Mouse (Mus musculus): ENCODE measurements at regions not wholly inside any gene's neighbourhood (a gene's known extent, or its start where the extent isn't known, plus 50 kb on each side); places are given as distances from the start of the nearest gene placed in this dataset.
A peak's percentile ranks its signal among the peaks of the same experiment; 100 is the strongest.

GRCm38 (mm10) chr16:71489415-71489814 is 818.7 kb upstream of the Robo1 start:
- Histone ChIP-seq H3K27ac (no peak overlapping the region), H3K9ac (no peak overlapping the region), H3K36me3 (no peaks in the 10 kb centered on the region), H3K4me2 (replicated peaks) (no peak overlapping the region), H3K4me3 (no peak overlapping the region), H3K27me3 (replicated peaks) (no peaks in the 10 kb centered on the region), H3K9me3 (no peaks in the 10 kb centered on the region), H3K4me1 (no peaks in the 10 kb centered on the region)
- no peak for ATAC-seq (ENCODE audit: low FRiP score, low read depth)
- 89% methylated on average over 3 of the region's 3 CpGs for WGBS

GRCm38 (mm10) chr16:71496478-71497198 is 811.5 kb upstream of the Robo1 start:
- peak; percentile 41; the same call in 1 of the 2 replicates for ATAC-seq (ENCODE audit: low FRiP score, low read depth)
- H3K9me3 ChIP-seq, result no peaks in the 10 kb centered on the region
- H3K36me3 ChIP-seq, result no peaks in the 10 kb centered on the region
- H3K9ac ChIP-seq, result no peak overlapping the region
- no peaks in the 10 kb centered on the region for H3K27me3 ChIP-seq (replicated peaks)
- H3K4me1 ChIP-seq, result no peaks in the 10 kb centered on the region
- 76% methylated on average over 2 of the region's 2 CpGs for WGBS
- no peak overlapping the region for H3K4me3 ChIP-seq
- H3K4me2 ChIP-seq (replicated peaks), result no peak overlapping the region
- H3K27ac ChIP-seq, result no peak overlapping the region

- H3K9ac ChIP-seq, result no peak overlapping the region
- no peak overlapping the region for H3K27ac ChIP-seq
- no peak overlapping the region for H3K4me3 ChIP-seq
- no peak for ATAC-seq (ENCODE audit: low FRiP score, low read depth)
- no peak overlapping the region for H3K4me2 ChIP-seq (replicated peaks)
- no peaks in the 10 kb centered on the region for H3K4me1 ChIP-seq
- 29% methylated on average over 3 of the region's 3 CpGs for WGBS
- no peaks in the 10 kb centered on the region for H3K9me3 ChIP-seq
- no peaks in the 10 kb centered on the region for H3K27me3 ChIP-seq (replicated peaks)
- no peaks in the 10 kb centered on the region for H3K36me3 ChIP-seq
Observed at GRCm38 (mm10) chr16:71497199-71497584, 810.9 kb upstream of the Robo1 start.

- H3K36me3 ChIP-seq, result no peaks in the 10 kb centered on the region
- WGBS, result 73% methylated on average over 2 of the region's 2 CpGs
- no peak for ATAC-seq (ENCODE audit: low FRiP score, low read depth)
Observed at GRCm38 (mm10) chr16:71511381-71511780, 796.7 kb upstream of the Robo1 start.

GRCm38 (mm10) chr16:71539312-71539711 is 768.8 kb upstream of the Robo1 start:
- H3K9me3 ChIP-seq, result no peaks in the 10 kb centered on the region
- H3K4me2 ChIP-seq (replicated peaks), result no peak overlapping the region
- H3K36me3 ChIP-seq, result no peaks in the 10 kb centered on the region
- H3K27me3 ChIP-seq (replicated peaks), result no peaks in the 10 kb centered on the region
- H3K4me3 ChIP-seq, result no peak overlapping the region
- no peak overlapping the region for H3K27ac ChIP-seq
- no peaks in the 10 kb centered on the region for H3K4me1 ChIP-seq
- H3K9ac ChIP-seq, result no peak overlapping the region
- ATAC-seq (ENCODE audit: low FRiP score, low read depth), result no peak

More at GRCm38 (mm10) chr16:71511381-71511780, 796.7 kb upstream of the Robo1 start:
- H3K27me3 ChIP-seq (replicated peaks), result no peaks in the 10 kb centered on the region
- H3K4me3 ChIP-seq, result no peak overlapping the region
- no peak overlapping the region for H3K9ac ChIP-seq
- H3K4me1 ChIP-seq, result no peaks in the 10 kb centered on the region
- H3K9me3 ChIP-seq, result no peaks in the 10 kb centered on the region
- H3K4me2 ChIP-seq (replicated peaks), result no peak overlapping the region
- no peak overlapping the region for H3K27ac ChIP-seq
